Mouse (Mus musculus) midbrain, postnatal 0 days (tissue): Measurements from ENCODE around the gene Gsdma3. TPM values are rescaled to one million over a fixed set of nuclear protein-coding genes. Genes with fewer than 3 reads are reported as not detected.
"Not testable (repeated sequence)": the region's sequence is repeated elsewhere in the genome, so short reads cannot be mapped to it uniquely, and the experiment has no call there.

Source experiments
- ATAC-seq: fragments of 200-750 bp; cut with Nextera tagmentation; 2 replicates; pipeline ENCODE4 v1.8.0; 2017; ENCODE audit warnings: moderate number of reproducible peaks, mild to moderate bottlenecking, moderate TSS enrichment, moderate library complexity; ENCODE audit not compliant: low FRiP score
- DNase-seq: peaks from one replicate; pipeline ENCODE4 v3.0.0-alpha.2; 2015; ENCODE audit warnings: low spot score
- H3K27ac ChIP-seq: fragments of 300-500 bp; sonication (generic); 2 replicates; pipeline ENCODE4 v1.5.1; 2014; ENCODE audit warnings: low read depth, mild to moderate bottlenecking, low read length, mixed read lengths
- H3K27me3 ChIP-seq: fragments of 300-500 bp; sonication (generic); 2 replicates; pipeline ENCODE4 v1.6.1; 2014; ENCODE audit warnings: low read length, control low read depth, mixed read lengths; ENCODE audit not compliant: insufficient read depth
- H3K36me3 ChIP-seq: fragments of 300-500 bp; sonication (generic); 2 replicates; pipeline ENCODE4 v1.6.1; 2014; ENCODE audit warnings: low read length, control low read depth, mixed read lengths; ENCODE audit not compliant: insufficient read depth
- H3K4me1 ChIP-seq: fragments of 300-500 bp; sonication (generic); 2 replicates; pipeline ENCODE4 v1.6.1; 2014; ENCODE audit warnings: mild to moderate bottlenecking, control low read depth, antibody characterized with exemption, low read length, mixed read lengths; ENCODE audit not compliant: insufficient read depth
- H3K4me2 ChIP-seq: fragments of 300-500 bp; sonication (generic); 2 replicates; pipeline ENCODE4 v1.6.1; 2014; ENCODE audit warnings: low read depth, mild to moderate bottlenecking, low read length, mixed read lengths; ENCODE audit not compliant: poor library complexity, severe bottlenecking
- H3K4me3 ChIP-seq: fragments of 300-500 bp; sonication (generic); 2 replicates; pipeline ENCODE4 v1.5.1; 2014; ENCODE audit warnings: low read depth, mild to moderate bottlenecking, low read length, moderate library complexity
- H3K9ac ChIP-seq: fragments of 300-500 bp; sonication (generic); replicated peaks from 2 replicates; pipeline ENCODE4 v1.6.1; 2014; ENCODE audit warnings: mild to moderate bottlenecking, low read length, moderate library complexity, mixed read lengths; ENCODE audit not compliant: poor library complexity, severe bottlenecking
- H3K9me3 ChIP-seq: fragments of 300-500 bp; sonication (generic); 2 replicates; pipeline ENCODE4 v1.6.1; 2016; ENCODE audit warnings: low read length, control low read depth
- CTCF ChIP-seq: IDR thresholded peaks from 2 replicates; pipeline ENCODE4 v1.5.1; 2016; ENCODE audit warnings: antibody characterized with exemption, mild to moderate bottlenecking
- WGBS: fragments of 180-500 bp; shearing (Covaris S2); extraction: QIAGEN DNeasy Blood & Tissue Kit; methylation state at CpG from one replicate; pipeline ENCODE4 v1.1.7; 2014; 5-methylcytosine and 5-hydroxymethylcytosine counted together
- polyA plus RNA-seq: library from polyadenylated mRNA; unstranded; fragments of >200 nt; fragmentation: Nextera tagmentation; extraction: Ambion mirVana; gene quantifications from 2 replicates; pipeline ENCODE4 v1.2.1, GENCODE M21; 2015
- total RNA-seq: library from RNA; depleted of rRNA; stranded (reverse); fragments of >200 nt; gene quantifications from 2 replicates; pipeline ENCODE4 v1.2.3, GENCODE M21; 2014

The Gsdma3 gene
- total and polyA plus RNA-seq, 2 experiments from 2014 or later, result not detected

DNA sequence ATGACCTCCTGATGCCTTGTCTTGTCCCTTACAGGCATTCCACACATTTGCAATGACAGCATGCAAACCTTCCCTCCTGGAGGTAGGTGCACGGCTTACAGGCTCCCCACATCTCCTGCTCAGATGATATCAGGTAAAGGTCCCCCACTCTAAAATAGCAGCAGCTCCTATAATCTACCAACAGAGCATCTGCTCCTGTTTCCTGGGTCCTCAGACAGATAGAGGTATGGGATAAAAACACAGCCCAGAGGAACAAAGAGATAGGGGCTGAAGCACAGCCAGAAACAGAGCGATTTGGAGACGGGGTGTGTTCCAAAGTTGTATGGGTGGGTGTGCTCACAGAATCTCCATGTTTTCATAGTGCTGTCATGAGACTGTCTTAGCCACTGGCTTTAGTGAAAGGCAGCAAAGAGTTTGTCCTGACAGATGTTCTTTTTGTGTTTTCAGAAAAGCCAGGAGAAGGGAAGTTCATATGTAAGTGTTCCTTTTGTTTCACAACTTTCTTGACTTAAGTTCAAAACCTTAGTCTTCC is 45.2 kb downstream of the Gsdma3 start:
- DNase-seq, result no peak
- no peaks in the 10 kb centered on the region for H3K36me3 ChIP-seq
- ATAC-seq, result no peak
- 79% methylated on average over 3 of the region's 3 CpGs for WGBS
- no peak for TF ChIP-seq CTCF
- 0 out of 2 replicates have a peak, but pooled peaks cover 4% of the 10 kb centered on the region for H3K27me3 ChIP-seq
- no peak overlapping the region for H3K27ac ChIP-seq
- H3K4me3 ChIP-seq, result no peak overlapping the region
- no peak overlapping the region for H3K4me2 ChIP-seq
- H3K4me1 ChIP-seq, result no peaks in the 10 kb centered on the region
- H3K9ac ChIP-seq, result no peak overlapping the region
- H3K9me3 ChIP-seq, result no peaks in the 10 kb centered on the region

DNA sequence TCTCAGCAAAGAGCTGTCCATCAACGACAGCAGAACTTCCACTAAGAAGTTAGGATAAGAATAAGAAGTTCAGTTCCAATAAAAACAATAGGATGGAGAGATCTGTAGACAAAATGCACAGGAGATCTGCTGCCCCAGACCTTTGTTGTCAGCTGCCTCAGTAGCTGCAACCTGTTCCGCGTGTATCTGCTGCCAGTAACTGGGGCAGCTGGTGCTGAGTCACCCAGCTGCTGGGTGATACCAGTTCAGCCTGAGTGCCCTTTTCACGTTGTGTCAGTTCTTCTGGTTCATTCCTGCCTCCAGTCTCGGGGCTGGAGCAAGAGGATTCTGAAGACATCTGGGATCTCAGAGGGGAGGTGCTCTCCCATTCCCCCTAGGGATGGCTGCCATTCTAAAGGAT is 45.7 kb downstream of the Gsdma3 start:
- WGBS, result 64% methylated on average over 5 of the region's 5 CpGs
- 0 out of 2 replicates have a peak, but pooled peaks cover 4% of the 10 kb centered on the region for H3K27me3 ChIP-seq
- no peaks in the 10 kb centered on the region for H3K9me3 ChIP-seq
- TF ChIP-seq CTCF, result no peak
- no peaks in the 10 kb centered on the region for H3K36me3 ChIP-seq
- no peak overlapping the region for H3K27ac ChIP-seq
- ATAC-seq (no peak), DNase-seq (no peak)
- H3K4me3 ChIP-seq, result no peak overlapping the region
- H3K9ac ChIP-seq, result no peak overlapping the region
- H3K4me2 ChIP-seq, result no peak overlapping the region
- H3K4me1 ChIP-seq, result no peaks in the 10 kb centered on the region

- DNase-seq (no peak), ATAC-seq (no peak)
- no peak for TF ChIP-seq CTCF
- WGBS, result 90% methylated on average over 5 of the region's 5 CpGs
- Histone ChIP-seq H3K4me3 (no peak overlapping the region), H3K9ac (no peak overlapping the region), H3K36me3 (no peaks in the 10 kb centered on the region), H3K27me3 (0 out of 2 replicates have a peak, but pooled peaks cover 4% of the 10 kb centered on the region), H3K9me3 (no peaks in the 10 kb centered on the region), H3K4me1 (no peaks in the 10 kb centered on the region), H3K27ac (no peak overlapping the region), H3K4me2 (no peak overlapping the region)
Measured at GRCm38 (mm10) chr11:98672482-98672881, 46.3 kb downstream of the Gsdma3 start.

GRCm38 (mm10) chr11:98673136-98673535 is 47.0 kb downstream of the Gsdma3 start:
- H3K4me2 ChIP-seq, H3K27ac ChIP-seq, ATAC-seq, H3K27me3 ChIP-seq, H3K9me3 ChIP-seq, H3K36me3 ChIP-seq, H3K4me3 ChIP-seq, H3K9ac ChIP-seq, H3K4me1 ChIP-seq: not testable (repeated sequence)
- 3% methylated on average over 6 of the region's 7 CpGs for WGBS
- peak; percentile 75 for DNase-seq
- TF ChIP-seq CTCF, result peak; percentile 69

GRCm38 (mm10) chr11:98675829-98676363 is 49.7 kb downstream of the Gsdma3 start:
- DNase-seq, result no peak
- Histone ChIP-seq H3K9ac (no peak overlapping the region), H3K27me3 (no peaks in the 10 kb centered on the region), H3K27ac (no peak overlapping the region), H3K4me2 (no peak overlapping the region), H3K4me3 (no peak overlapping the region), H3K9me3 (no peaks in the 10 kb centered on the region), H3K4me1 (no peaks in the 10 kb centered on the region), H3K36me3 (no peaks in the 10 kb centered on the region)
- 45% methylated on average over 7 of the region's 7 CpGs for WGBS
- no peak for TF ChIP-seq CTCF
- ATAC-seq, result no peak

DNA sequence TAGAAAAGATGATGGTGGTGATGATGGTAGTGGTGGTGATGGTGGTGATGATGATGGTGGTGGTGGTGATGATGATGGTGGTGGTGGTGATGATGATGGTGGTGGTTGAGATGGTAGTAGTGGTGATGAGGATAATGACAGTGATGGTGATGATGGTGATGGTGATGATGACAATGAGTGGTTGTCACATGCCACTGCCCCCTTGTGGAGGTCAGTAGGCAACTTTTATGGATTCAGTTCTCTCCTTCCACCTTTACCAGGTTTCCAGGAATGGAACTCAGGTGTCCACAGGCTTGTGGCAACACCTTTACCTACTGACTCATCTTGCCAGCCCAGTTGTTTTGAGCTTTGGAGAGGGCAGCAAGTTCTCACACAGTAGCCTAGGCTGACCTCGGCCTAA is 53.9 kb downstream of the Gsdma3 start:
- Histone ChIP-seq H3K36me3 (no peaks in the 10 kb centered on the region), H3K4me3 (no peak overlapping the region), H3K9me3 (no peaks in the 10 kb centered on the region), H3K27me3 (no peaks in the 10 kb centered on the region), H3K9ac (no peak overlapping the region), H3K4me2 (no peak overlapping the region), H3K27ac (no peak overlapping the region), H3K4me1 (0 out of 2 replicates have a peak, but pooled peaks cover 5% of the 10 kb centered on the region)
- peak; percentile 28; the same call in 1 of the 2 replicates for TF ChIP-seq CTCF
- no peak for DNase-seq
- no peak for ATAC-seq
- WGBS, result 94% methylated on average over 1 of the region's 1 CpGs

DNA sequence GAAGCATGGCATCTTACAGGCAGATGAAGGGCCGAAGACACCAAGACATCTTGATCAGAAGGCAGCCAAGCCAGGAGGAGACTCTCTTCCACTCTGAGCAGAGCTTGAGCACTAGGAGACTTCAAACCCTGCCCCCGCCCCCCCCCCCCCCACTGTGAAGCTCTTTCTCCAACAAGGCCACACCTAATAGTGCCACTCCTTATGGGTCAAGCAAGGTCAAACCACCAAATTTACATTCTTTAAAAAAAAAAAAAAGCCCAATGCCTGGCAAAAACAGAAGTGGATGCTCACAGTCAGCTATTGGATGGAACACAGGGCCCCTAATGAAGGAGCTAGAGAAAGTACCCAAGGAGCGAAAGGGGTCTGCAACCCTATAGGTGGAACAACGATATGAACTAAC is 54.4 kb downstream of the Gsdma3 start:
- not testable (repeated sequence) for H3K27me3 ChIP-seq, H3K9ac ChIP-seq, H3K4me2 ChIP-seq, H3K9me3 ChIP-seq, H3K27ac ChIP-seq, H3K4me1 ChIP-seq, H3K36me3 ChIP-seq, DNase-seq, ATAC-seq, H3K4me3 ChIP-seq
- WGBS, result 89% methylated on average over 4 of the region's 4 CpGs
